Mouse (Mus musculus) thymus, adult 2 months (tissue): ENCODE data around the gene Usp45.

Source experiments
- CTCF ChIP-seq: fragments of 200-500 bp; IDR thresholded peaks from 2 replicates; pipeline ENCODE4 v1.5.1; 2012; ENCODE audit warnings: mild to moderate bottlenecking, control low read depth, low read length, moderate library complexity, borderline replicate concordance; ENCODE audit not compliant: control insufficient read depth, poor library complexity, insufficient read depth; ENCODE audit errors: extremely low read depth
- POLR2A ChIP-seq: fragments of 200-500 bp; IDR thresholded peaks from 2 replicates; pipeline ENCODE4 v1.6.1; 2012; ENCODE audit warnings: mild to moderate bottlenecking, low read length, control low read depth, moderate library complexity; ENCODE audit not compliant: control insufficient read depth, poor library complexity, insufficient read depth; ENCODE audit errors: extremely low read depth

DNA sequence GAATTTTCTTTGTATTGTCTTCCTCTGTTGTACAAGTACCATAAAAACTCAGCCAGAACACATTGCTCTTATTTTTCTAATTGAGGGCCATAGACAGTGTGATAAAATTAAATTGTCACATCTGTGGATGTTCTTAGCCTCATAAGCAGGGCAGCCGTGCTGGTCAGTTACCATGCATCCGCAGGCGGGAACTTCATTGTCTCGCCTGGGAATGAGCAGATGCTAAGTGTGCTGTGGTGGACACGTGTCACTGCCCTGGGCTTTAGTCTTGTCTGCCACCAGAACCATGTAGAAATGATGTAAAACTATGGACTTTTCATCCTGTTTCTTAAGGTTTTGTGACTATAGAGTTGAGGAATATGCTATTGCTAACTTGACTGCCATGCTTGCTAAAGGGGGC is 40.2 kb downstream of the Usp45 start:
- TF ChIP-seq CTCF (no peak), POLR2A (no peak)
